Mouse (Mus musculus): ENCODE measurements around the gene Alk. TPM values are rescaled to one million over a fixed set of nuclear protein-coding genes. Genes with fewer than 3 reads are reported as not detected.

Alk gene
- polyA plus RNA-seq, 1 experiment from 2014 or later, result 2.2 TPM

GRCm38 (mm10) chr17:71991260-71991659, 613.2 kb downstream of the Alk start:
- Histone ChIP-seq H3K27ac (no peak overlapping the region), H3K36me3 (no peaks in the 10 kb centered on the region), H3K9me3 (no peaks in the 10 kb centered on the region), H3K4me3 (no peak overlapping the region), H3K27me3 (replicated peaks) (no peaks in the 10 kb centered on the region), H3K4me2 (replicated peaks) (no peak overlapping the region), H3K4me1 (0 out of 2 replicates have a peak, but pooled peaks cover 10% of the 10 kb centered on the region), H3K9ac (no peak overlapping the region)
- WGBS, result 66% methylated on average over 3 of the region's 3 CpGs
- ATAC-seq (ENCODE audit: low FRiP score, low read depth), result no peak

GRCm38 (mm10) chr17:71990176-71990720, 614.2 kb downstream of the Alk start:
- ATAC-seq (ENCODE audit: low FRiP score, low read depth), result no peak
- Histone ChIP-seq H3K4me3 (no peak overlapping the region), H3K4me2 (replicated peaks) (no peak overlapping the region), H3K27me3 (replicated peaks) (no peaks in the 10 kb centered on the region), H3K9ac (no peak overlapping the region), H3K27ac (no peak overlapping the region), H3K9me3 (no peaks in the 10 kb centered on the region), H3K4me1 (peaks cover 14% of the 10 kb centered on the region), H3K36me3 (no peaks in the 10 kb centered on the region)
- WGBS, result 79% methylated on average over 4 of the region's 4 CpGs

- WGBS, result 56% methylated on average over 9 of the region's 9 CpGs
- H3K27me3 ChIP-seq (replicated peaks), result no peaks in the 10 kb centered on the region
- no peak overlapping the region for H3K27ac ChIP-seq
- H3K36me3 ChIP-seq, result no peaks in the 10 kb centered on the region
- H3K4me2 ChIP-seq (replicated peaks), result no peak overlapping the region
- no peaks in the 10 kb centered on the region for H3K9me3 ChIP-seq
- H3K4me1 ChIP-seq, result peaks cover 14% of the 10 kb centered on the region
- ATAC-seq (ENCODE audit: low FRiP score, low read depth), result no peak
- H3K9ac ChIP-seq, result no peak overlapping the region
- no peak overlapping the region for H3K4me3 ChIP-seq
Observed at GRCm38 (mm10) chr17:71988736-71989569, 615.5 kb downstream of the Alk start.

- 45% methylated on average over 8 of the region's 8 CpGs for WGBS
- peak; percentile 51; the same call in 1 of the 2 replicates for ATAC-seq (ENCODE audit: low FRiP score, low read depth)
- Histone ChIP-seq H3K4me1 (peaks cover 14% of the 10 kb centered on the region), H3K27me3 (replicated peaks) (no peaks in the 10 kb centered on the region), H3K9ac (no peak overlapping the region), H3K27ac (no peak overlapping the region), H3K4me3 (no peak overlapping the region), H3K9me3 (no peaks in the 10 kb centered on the region), H3K36me3 (no peaks in the 10 kb centered on the region), H3K4me2 (replicated peaks) (no peak overlapping the region)
Observed at GRCm38 (mm10) chr17:71986998-71987397, 617.4 kb downstream of the Alk start.

- Histone ChIP-seq H3K27ac (no peak overlapping the region), H3K27me3 (replicated peaks) (no peaks in the 10 kb centered on the region), H3K9me3 (no peaks in the 10 kb centered on the region), H3K36me3 (no peaks in the 10 kb centered on the region), H3K9ac (no peak overlapping the region), H3K4me1 (peaks cover 15% of the 10 kb centered on the region), H3K4me2 (replicated peaks) (no peak overlapping the region; the same call in 1 of the 2 replicates), H3K4me3 (no peak overlapping the region)
- peak; percentile 51; the same call in 1 of the 2 replicates for ATAC-seq (ENCODE audit: low FRiP score, low read depth)
- WGBS, result 51% methylated on average over 9 of the region's 9 CpGs
Observed at GRCm38 (mm10) chr17:71986456-71986855, 618.0 kb downstream of the Alk start.

GRCm38 (mm10) chr17:71981177-71981576, 623.2 kb downstream of the Alk start:
- Histone ChIP-seq H3K4me2 (replicated peaks) (no peak overlapping the region), H3K27me3 (replicated peaks) (no peaks in the 10 kb centered on the region), H3K9ac (no peak overlapping the region), H3K27ac (no peak overlapping the region), H3K36me3 (no peaks in the 10 kb centered on the region), H3K4me1 (peaks cover 16% of the 10 kb centered on the region), H3K9me3 (no peaks in the 10 kb centered on the region), H3K4me3 (no peak overlapping the region)
- peak; percentile 46; the same call in 1 of the 2 replicates for ATAC-seq (ENCODE audit: low FRiP score, low read depth)
- 46% methylated on average over 4 of the region's 4 CpGs for WGBS

GRCm38 (mm10) chr17:71980518-71981145, 623.8 kb downstream of the Alk start:
- Histone ChIP-seq H3K4me1 (peaks cover 12% of the 10 kb centered on the region; the same call in 1 of the 2 replicates), H3K4me3 (no peak overlapping the region), H3K27ac (no peak overlapping the region), H3K9me3 (no peaks in the 10 kb centered on the region), H3K4me2 (replicated peaks) (no peak overlapping the region), H3K27me3 (replicated peaks) (no peaks in the 10 kb centered on the region), H3K36me3 (no peaks in the 10 kb centered on the region), H3K9ac (no peak overlapping the region)
- peak; percentile 90 for ATAC-seq (ENCODE audit: low FRiP score, low read depth)
- WGBS, result 28% methylated on average over 3 of the region's 3 CpGs

- no peak overlapping the region for H3K4me2 ChIP-seq (replicated peaks)
- H3K36me3 ChIP-seq, result no peaks in the 10 kb centered on the region
- ATAC-seq (ENCODE audit: low FRiP score, low read depth), result no peak
- H3K4me3 ChIP-seq, result no peak overlapping the region
- H3K27me3 ChIP-seq (replicated peaks), result no peaks in the 10 kb centered on the region
- H3K27ac ChIP-seq, result no peak overlapping the region
- H3K9ac ChIP-seq, result no peak overlapping the region
- WGBS, result 91% methylated on average over 8 of the region's 8 CpGs
- H3K9me3 ChIP-seq, result no peaks in the 10 kb centered on the region
- peaks cover 12% of the 10 kb centered on the region; the same call in 1 of the 2 replicates for H3K4me1 ChIP-seq
Observed at GRCm38 (mm10) chr17:71979137-71979536, 625.3 kb downstream of the Alk start.

GRCm38 (mm10) chr17:71976661-71977060, 627.8 kb downstream of the Alk start:
- H3K4me3 ChIP-seq, result no peak overlapping the region
- peaks cover 12% of the 10 kb centered on the region; the same call in 1 of the 2 replicates for H3K4me1 ChIP-seq
- no peak overlapping the region for H3K4me2 ChIP-seq (replicated peaks)
- no peak overlapping the region for H3K27ac ChIP-seq
- no peaks in the 10 kb centered on the region for H3K9me3 ChIP-seq
- no peaks in the 10 kb centered on the region for H3K36me3 ChIP-seq
- no peaks in the 10 kb centered on the region for H3K27me3 ChIP-seq (replicated peaks)
- no peak overlapping the region for H3K9ac ChIP-seq
- WGBS, result 78% methylated on average over 4 of the region's 4 CpGs
- ATAC-seq (ENCODE audit: low FRiP score, low read depth), result no peak

GRCm38 (mm10) chr17:71973704-71974103, 630.7 kb downstream of the Alk start:
- H3K4me1 ChIP-seq, result no peaks in the 10 kb centered on the region
- no peak overlapping the region for H3K27ac ChIP-seq
- 73% methylated on average over 7 of the region's 7 CpGs for WGBS
- no peaks in the 10 kb centered on the region for H3K9me3 ChIP-seq
- H3K4me3 ChIP-seq, result no peak overlapping the region
- no peak overlapping the region for H3K4me2 ChIP-seq (replicated peaks)
- H3K36me3 ChIP-seq, result no peaks in the 10 kb centered on the region
- no peaks in the 10 kb centered on the region for H3K27me3 ChIP-seq (replicated peaks)
- H3K9ac ChIP-seq, result no peak overlapping the region
- ATAC-seq (ENCODE audit: low FRiP score, low read depth), result no peak

GRCm38 (mm10) chr17:71967356-71967755, 637.1 kb downstream of the Alk start:
- Histone ChIP-seq H3K4me1 (peaks cover 6% of the 10 kb centered on the region; the same call in 1 of the 2 replicates), H3K9ac (no peak overlapping the region), H3K9me3 (no peaks in the 10 kb centered on the region), H3K27ac (no peak overlapping the region), H3K4me3 (no peak overlapping the region), H3K27me3 (replicated peaks) (no peaks in the 10 kb centered on the region), H3K36me3 (no peaks in the 10 kb centered on the region), H3K4me2 (replicated peaks) (no peak overlapping the region)
- no peak for ATAC-seq (ENCODE audit: low FRiP score, low read depth)
- 83% methylated on average over 12 of the region's 12 CpGs for WGBS
